Mouse (Mus musculus) embryonic facial prominence, embryonic 12.5 days (tissue): ENCODE data around the gene Cstf1. TPM values are rescaled to one million over a fixed set of nuclear protein-coding genes. Genes with fewer than 3 reads are reported as not detected.

ENCODE experiments used
- ATAC-seq: fragments of 200-750 bp; cut with Nextera tagmentation; 2 replicates; pipeline ENCODE4 v1.8.0; 2017; ENCODE audit not compliant: insufficient number of reproducible peaks, insufficient read depth, low FRiP score, low TSS enrichment
- H3K27ac ChIP-seq: fragments of 300-500 bp; sonication (generic); 2 replicates; pipeline ENCODE4 v1.5.1; 2016; ENCODE audit warnings: mild to moderate bottlenecking
- H3K27me3 ChIP-seq: fragments of 300-500 bp; sonication (generic); 2 replicates; pipeline ENCODE4 v1.6.1; 2016; ENCODE audit warnings: mild to moderate bottlenecking, moderate library complexity
- H3K36me3 ChIP-seq: fragments of 300-500 bp; sonication (generic); 2 replicates; pipeline ENCODE4 v1.6.1; 2016; ENCODE audit warnings: mild to moderate bottlenecking
- H3K4me1 ChIP-seq: fragments of 300-500 bp; sonication (generic); 2 replicates; pipeline ENCODE4 v1.6.1; 2016
- H3K4me2 ChIP-seq: fragments of 300-500 bp; sonication (generic); replicated peaks from 2 replicates; pipeline ENCODE4 v1.6.1; 2016; ENCODE audit warnings: mild to moderate bottlenecking, moderate library complexity
- H3K4me3 ChIP-seq: fragments of 300-500 bp; sonication (generic); 2 replicates; pipeline ENCODE4 v1.5.1; 2016; ENCODE audit warnings: mild to moderate bottlenecking
- H3K9ac ChIP-seq: fragments of 300-500 bp; sonication (generic); 2 replicates; pipeline ENCODE4 v1.6.1; 2016; ENCODE audit warnings: mild to moderate bottlenecking, moderate library complexity
- H3K9me3 ChIP-seq: fragments of 300-500 bp; sonication (generic); 2 replicates; pipeline ENCODE4 v1.6.1; 2016; ENCODE audit warnings: mild to moderate bottlenecking, moderate library complexity
- WGBS: fragments of 180-500 bp; shearing (Covaris S2); methylation state at CpG from one replicate; pipeline ENCODE4 v1.1.7; 2016; 5-methylcytosine and 5-hydroxymethylcytosine counted together
- polyA plus RNA-seq: library from polyadenylated mRNA; unstranded; fragments of >200 nt; fragmentation: Nextera tagmentation; extraction: Ambion mirVana; gene quantifications from 2 replicates; pipeline ENCODE4 v1.2.1, GENCODE M21; 2016

The Cstf1 gene
- polyA plus RNA-seq, 1 experiment from 2014 or later, result 44.9 TPM

- H3K4me2 ChIP-seq, result no peak overlapping the region
- no peak for ATAC-seq
- H3K27ac ChIP-seq, result no peak overlapping the region
- H3K36me3 ChIP-seq, result no peaks in the 10 kb centered on the region
- H3K4me1 ChIP-seq, result 0 out of 2 replicates have a peak, but pooled peaks cover 4% of the 10 kb centered on the region
- no peaks in the 10 kb centered on the region for H3K9me3 ChIP-seq
- H3K27me3 ChIP-seq, result no peaks in the 10 kb centered on the region
- H3K4me3 ChIP-seq, result no peak overlapping the region
- 46% methylated on average over 9 of the region's 9 CpGs for WGBS
- H3K9ac ChIP-seq, result no peak overlapping the region
Observed at GRCm38 (mm10) chr2:172399901-172400300, 29.4 kb downstream of the Cstf1 start.

DNA sequence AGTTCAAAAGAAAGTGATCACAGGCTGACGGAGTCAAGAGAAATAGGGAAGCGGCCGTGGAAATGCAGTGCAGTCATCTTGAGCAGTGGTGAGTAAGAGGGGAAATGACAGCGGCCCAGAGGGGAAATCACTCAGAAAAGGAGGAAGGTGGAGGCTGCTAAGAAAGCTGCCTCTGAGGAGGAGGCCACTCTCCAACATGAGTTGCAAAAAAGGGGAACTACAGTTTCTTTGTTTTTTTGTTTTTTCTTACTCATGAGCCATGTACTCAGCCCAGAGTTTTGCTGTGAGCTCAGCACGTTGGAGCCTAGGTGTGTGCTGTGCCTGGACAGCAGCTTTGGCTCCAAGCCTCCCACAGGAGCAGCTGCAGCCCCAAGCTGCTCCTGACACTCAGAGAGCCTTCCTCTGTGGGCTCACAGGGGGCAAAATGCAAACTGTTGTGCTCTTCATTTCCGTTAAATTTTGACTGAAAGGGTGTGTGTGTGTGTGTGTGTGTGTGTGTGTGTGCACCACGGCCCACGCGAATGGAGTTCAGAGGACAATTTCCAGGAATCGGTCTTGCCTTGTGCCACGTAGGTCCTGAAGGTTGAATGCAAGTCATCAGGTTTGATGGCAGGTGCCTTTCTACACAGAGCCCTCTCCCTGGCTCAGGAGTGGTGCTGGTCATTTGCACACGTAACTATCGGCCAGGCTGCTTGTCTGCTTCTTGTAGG is 30.8 kb downstream of the Cstf1 start:
- WGBS, result 61% methylated on average over 13 of the region's 13 CpGs
- ATAC-seq, result no peak
- no peak overlapping the region for H3K27ac ChIP-seq

GRCm38 (mm10) chr2:172404239-172404638 is 33.8 kb downstream of the Cstf1 start:
- H3K4me1 ChIP-seq, result no peaks in the 10 kb centered on the region
- no peaks in the 10 kb centered on the region for H3K27me3 ChIP-seq
- H3K9ac ChIP-seq, result no peak overlapping the region
- no peaks in the 10 kb centered on the region for H3K9me3 ChIP-seq
- ATAC-seq, result no peak
- H3K27ac ChIP-seq, result no peak overlapping the region
- no peak overlapping the region for H3K4me2 ChIP-seq
- WGBS, result 60% methylated on average over 7 of the region's 7 CpGs
- no peak overlapping the region for H3K4me3 ChIP-seq
- no peaks in the 10 kb centered on the region for H3K36me3 ChIP-seq

More for the DNA sequence above, 30.8 kb downstream of the Cstf1 start:
- no peak overlapping the region for H3K4me3 ChIP-seq
- no peak overlapping the region for H3K4me2 ChIP-seq
- no peak overlapping the region for H3K9ac ChIP-seq
- H3K27me3 ChIP-seq, result no peaks in the 10 kb centered on the region
- no peaks in the 10 kb centered on the region for H3K9me3 ChIP-seq
- no peaks in the 10 kb centered on the region for H3K36me3 ChIP-seq
- no peaks in the 10 kb centered on the region for H3K4me1 ChIP-seq

- H3K4me3 ChIP-seq, result no peak overlapping the region
- ATAC-seq, result no peak
- no peak overlapping the region for H3K27ac ChIP-seq
- WGBS, result 66% methylated on average over 3 of the region's 3 CpGs
- no peaks in the 10 kb centered on the region for H3K9me3 ChIP-seq
- H3K36me3 ChIP-seq, result no peaks in the 10 kb centered on the region
- no peaks in the 10 kb centered on the region for H3K27me3 ChIP-seq
- no peak overlapping the region for H3K4me2 ChIP-seq
- no peaks in the 10 kb centered on the region for H3K4me1 ChIP-seq
- H3K9ac ChIP-seq, result no peak overlapping the region
Observed at GRCm38 (mm10) chr2:172405011-172405410, 34.5 kb downstream of the Cstf1 start.

- Histone ChIP-seq H3K36me3 (no peaks in the 10 kb centered on the region), H3K27ac (no peak overlapping the region), H3K27me3 (no peaks in the 10 kb centered on the region), H3K4me1 (no peaks in the 10 kb centered on the region), H3K4me3 (no peak overlapping the region), H3K9ac (no peak overlapping the region), H3K4me2 (no peak overlapping the region), H3K9me3 (no peaks in the 10 kb centered on the region)
- ATAC-seq, result no peak
- 77% methylated on average over 4 of the region's 4 CpGs for WGBS
Observed at GRCm38 (mm10) chr2:172406173-172406572, 35.7 kb downstream of the Cstf1 start.

DNA sequence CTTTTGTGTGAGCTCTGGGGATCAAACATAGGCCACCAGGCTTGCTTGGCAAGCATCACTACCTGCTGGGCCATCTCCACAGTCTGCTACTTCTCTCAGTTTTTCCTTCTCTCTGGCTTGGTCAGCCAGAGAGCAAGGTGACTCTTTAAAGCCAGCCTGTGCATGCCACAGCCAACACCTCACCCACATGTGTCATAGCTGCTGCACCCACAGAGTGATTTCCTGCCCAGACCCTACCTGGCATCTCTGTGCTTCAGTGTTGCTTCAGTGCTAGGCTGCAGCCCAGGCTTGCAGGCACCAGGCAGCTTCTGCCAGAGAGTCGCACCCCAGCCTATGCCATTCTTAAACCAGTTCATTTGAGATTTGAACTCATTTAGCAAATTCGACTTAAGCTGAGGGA is 37.0 kb downstream of the Cstf1 start:
- Histone ChIP-seq H3K4me2 (no peak overlapping the region), H3K9ac (no peak overlapping the region), H3K27me3 (no peaks in the 10 kb centered on the region), H3K4me1 (peaks cover 2% of the 10 kb centered on the region; the same call in 1 of the 2 replicates), H3K36me3 (no peaks in the 10 kb centered on the region), H3K4me3 (no peak overlapping the region), H3K27ac (no peak overlapping the region), H3K9me3 (no peaks in the 10 kb centered on the region)
- no peak for ATAC-seq
- 67% methylated on average over 2 of the region's 2 CpGs for WGBS

- Histone ChIP-seq H3K27me3 (no peaks in the 10 kb centered on the region), H3K27ac (no peak overlapping the region), H3K4me3 (no peak overlapping the region), H3K9ac (no peak overlapping the region), H3K4me2 (no peak overlapping the region), H3K36me3 (no peaks in the 10 kb centered on the region), H3K4me1 (peaks cover 14% of the 10 kb centered on the region), H3K9me3 (no peaks in the 10 kb centered on the region)
- ATAC-seq, result no peak
- WGBS, result 72% methylated on average over 2 of the region's 2 CpGs
Observed at GRCm38 (mm10) chr2:172410686-172411085, 40.2 kb downstream of the Cstf1 start.

DNA sequence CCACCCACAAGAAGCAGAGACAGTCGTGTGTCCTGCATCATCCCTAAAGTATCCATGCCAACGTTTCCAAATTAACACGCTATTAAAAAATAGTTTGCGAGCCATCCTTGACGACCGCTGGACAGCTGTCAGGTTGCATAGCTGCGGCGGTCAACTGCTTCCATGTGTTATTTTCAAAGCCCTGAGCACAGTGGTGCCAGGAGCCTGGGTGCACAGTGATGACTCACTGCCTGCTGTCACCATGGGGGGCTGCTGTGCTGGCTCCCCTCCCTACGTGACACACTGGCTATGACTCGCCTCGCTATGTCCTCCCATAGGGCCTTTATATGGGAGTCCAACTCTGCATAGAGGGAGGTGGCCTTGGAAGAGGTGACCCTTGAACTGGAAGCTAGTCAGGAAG is 40.6 kb downstream of the Cstf1 start:
- H3K4me3 ChIP-seq, result no peak overlapping the region
- H3K27ac ChIP-seq, result no peak overlapping the region
- H3K9ac ChIP-seq, result no peak overlapping the region
- ATAC-seq, result no peak
- no peaks in the 10 kb centered on the region for H3K27me3 ChIP-seq
- H3K4me2 ChIP-seq, result no peak overlapping the region
- H3K4me1 ChIP-seq, result peaks cover 14% of the 10 kb centered on the region
- H3K36me3 ChIP-seq, result no peaks in the 10 kb centered on the region
- no peaks in the 10 kb centered on the region for H3K9me3 ChIP-seq
- WGBS, result 73% methylated on average over 11 of the region's 11 CpGs

DNA sequence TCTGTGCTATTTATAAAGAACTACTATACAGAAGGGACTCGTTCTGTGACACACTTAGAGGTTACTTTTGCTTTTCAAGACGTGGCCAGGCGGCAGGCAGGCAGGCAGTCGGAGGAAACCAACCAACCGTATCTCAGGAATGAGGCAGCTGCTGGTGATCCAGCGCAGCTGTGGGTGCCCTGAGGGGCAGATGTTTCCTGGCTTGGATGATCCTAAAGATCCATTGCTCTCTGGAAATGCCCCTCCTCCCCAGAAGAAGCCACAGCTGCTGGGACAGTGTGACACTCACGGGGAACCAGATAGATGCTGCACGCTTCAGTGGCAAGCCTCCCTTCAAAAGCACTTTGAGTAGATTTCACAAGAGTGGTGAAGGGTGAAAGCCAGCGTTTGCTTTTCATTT is 42.0 kb downstream of the Cstf1 start:
- H3K4me1 ChIP-seq, result peaks cover 14% of the 10 kb centered on the region
- H3K9me3 ChIP-seq, result no peaks in the 10 kb centered on the region
- ATAC-seq, result peak; percentile 73
- no peak overlapping the region for H3K27ac ChIP-seq
- H3K9ac ChIP-seq, result no peak overlapping the region
- H3K4me3 ChIP-seq, result no peak overlapping the region
- H3K27me3 ChIP-seq, result no peaks in the 10 kb centered on the region
- 2% methylated on average over 9 of the region's 9 CpGs for WGBS
- H3K4me2 ChIP-seq, result peak overlapping the region; percentile 28
- no peaks in the 10 kb centered on the region for H3K36me3 ChIP-seq

GRCm38 (mm10) chr2:172413273-172413672 is 42.8 kb downstream of the Cstf1 start:
- H3K9ac ChIP-seq, result no peak overlapping the region
- H3K9me3 ChIP-seq, result no peaks in the 10 kb centered on the region
- peaks cover 14% of the 10 kb centered on the region for H3K4me1 ChIP-seq
- no peaks in the 10 kb centered on the region for H3K36me3 ChIP-seq
- no peak overlapping the region for H3K4me2 ChIP-seq
- H3K27ac ChIP-seq, result no peak overlapping the region
- no peaks in the 10 kb centered on the region for H3K27me3 ChIP-seq
- 19% methylated on average over 4 of the region's 4 CpGs for WGBS
- no peak overlapping the region for H3K4me3 ChIP-seq
- ATAC-seq, result no peak; the same call in 1 of the 2 replicates

DNA sequence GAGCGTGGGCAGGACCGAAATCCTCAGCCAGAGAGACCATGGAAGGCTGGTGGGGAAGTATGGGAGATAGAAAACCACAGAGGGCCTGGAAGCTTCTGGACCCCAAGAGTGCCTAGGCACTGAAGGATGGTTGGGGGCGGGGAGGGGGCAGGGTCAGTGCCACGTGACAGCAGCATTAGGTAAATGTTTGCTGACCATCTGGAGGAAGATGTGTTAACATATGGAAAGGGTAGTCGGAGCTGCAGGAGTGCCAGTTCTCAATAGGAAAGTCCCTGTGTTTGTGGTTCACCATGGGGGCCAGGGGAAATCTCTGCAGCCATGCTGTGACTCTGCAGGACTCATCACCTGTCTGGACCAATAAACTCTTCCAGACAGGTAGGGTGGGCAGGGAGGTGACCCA is 43.4 kb downstream of the Cstf1 start:
- Histone ChIP-seq H3K27ac (no peak overlapping the region), H3K27me3 (no peaks in the 10 kb centered on the region), H3K36me3 (no peaks in the 10 kb centered on the region), H3K4me3 (no peak overlapping the region), H3K9me3 (no peaks in the 10 kb centered on the region), H3K9ac (no peak overlapping the region), H3K4me2 (no peak overlapping the region), H3K4me1 (peaks cover 14% of the 10 kb centered on the region)
- ATAC-seq, result no peak
- 42% methylated on average over 5 of the region's 5 CpGs for WGBS

- H3K4me3 ChIP-seq, result no peak overlapping the region
- H3K4me2 ChIP-seq, result no peak overlapping the region
- H3K9me3 ChIP-seq, result no peaks in the 10 kb centered on the region
- H3K27ac ChIP-seq, result no peak overlapping the region
- WGBS, result 57% methylated on average over 12 of the region's 12 CpGs
- no peaks in the 10 kb centered on the region for H3K27me3 ChIP-seq
- peaks cover 14% of the 10 kb centered on the region for H3K4me1 ChIP-seq
- ATAC-seq, result no peak
- no peaks in the 10 kb centered on the region for H3K36me3 ChIP-seq
- H3K9ac ChIP-seq, result no peak overlapping the region
Observed at GRCm38 (mm10) chr2:172416218-172416617, 45.7 kb downstream of the Cstf1 start.
